Mouse (Mus musculus) spleen, adult 2 months (tissue): ENCODE measurements at regions not wholly inside any gene's neighbourhood (a gene's known extent, or its start where the extent isn't known, plus 50 kb on each side); places are given as distances from the start of the nearest gene placed in this dataset.

ENCODE experiments used
- DNase-seq, 2 experiments: peaks; one replicate each; pipeline versions ENCODE4 v3.0.0 to v3.0.0-alpha.2; 2012 to 2021; ENCODE audit warnings: low spot score in 2 of 2, low read depth in 1 of 2
- H3K27ac ChIP-seq: fragments of 200-500 bp; 2 replicates; pipeline ENCODE4 v1.5.1; 2012; ENCODE audit warnings: low read length, inconsistent platforms; ENCODE audit not compliant: insufficient read depth
- H3K27me3 ChIP-seq: fragments of 200-500 bp; 2 replicates; pipeline ENCODE4 v1.6.1; 2012; ENCODE audit warnings: mild to moderate bottlenecking, moderate library complexity, low read length, inconsistent platforms; ENCODE audit not compliant: control insufficient read depth, insufficient read depth
- H3K36me3 ChIP-seq: fragments of 200-500 bp; 2 replicates; pipeline ENCODE4 v1.6.1; 2012; ENCODE audit warnings: mild to moderate bottlenecking, low read length, inconsistent platforms; ENCODE audit not compliant: control insufficient read depth, insufficient read depth
- H3K4me1 ChIP-seq: fragments of 200-500 bp; 2 replicates; pipeline ENCODE4 v1.6.1; 2011; ENCODE audit warnings: inconsistent platforms; ENCODE audit not compliant: control insufficient read depth, insufficient read depth, insufficient read length
- H3K4me3 ChIP-seq: fragments of 200-500 bp; 2 replicates; pipeline ENCODE4 v1.5.1; 2011; ENCODE audit warnings: mild to moderate bottlenecking, inconsistent platforms; ENCODE audit not compliant: insufficient read depth, insufficient read length; ENCODE audit errors: extremely low read depth
- CTCF ChIP-seq: fragments of 200-500 bp; IDR thresholded peaks from 2 replicates; pipeline ENCODE4 v1.5.1; 2011; ENCODE audit warnings: mild to moderate bottlenecking, inconsistent platforms; ENCODE audit not compliant: insufficient read depth, insufficient read length, insufficient replicate concordance; ENCODE audit errors: extremely low read depth
- POLR2A ChIP-seq: fragments of 200-500 bp; IDR thresholded peaks from 2 replicates; pipeline ENCODE4 v1.6.1; 2011; ENCODE audit warnings: low read depth, low read length, inconsistent platforms
- WGBS: fragments of 180-500 bp; shearing (Covaris S2); methylation state at CpG from one replicate; pipeline ENCODE4 v1.1.7; 2018; 5-methylcytosine and 5-hydroxymethylcytosine counted together

- WGBS, result 44% methylated on average over 4 of the region's 4 CpGs
- no peak for DNase-seq
- Histone ChIP-seq H3K4me1 (no peaks in the 10 kb centered on the region), H3K27ac (no peak overlapping the region), H3K36me3 (no peaks in the 10 kb centered on the region), H3K27me3 (no peaks in the 10 kb centered on the region), H3K4me3 (no peak overlapping the region)
- no peak for TF ChIP-seq POLR2A
- TF ChIP-seq CTCF, result no peak
Measured at GRCm38 (mm10) chr6:147771411-147771810, 275.6 kb upstream of the Far2 start.

- DNase-seq, result no peak
- H3K36me3 ChIP-seq, result no peaks in the 10 kb centered on the region
- 80% methylated on average over 10 of the region's 10 CpGs for WGBS
- no peaks in the 10 kb centered on the region for H3K4me1 ChIP-seq
- no peaks in the 10 kb centered on the region for H3K27me3 ChIP-seq
- H3K27ac ChIP-seq, result no peak overlapping the region
- TF ChIP-seq CTCF (no peak), POLR2A (no peak)
- no peak overlapping the region for H3K4me3 ChIP-seq
Measured at GRCm38 (mm10) chr6:147773904-147774303, 273.2 kb upstream of the Far2 start.

- 84% methylated on average over 6 of the region's 6 CpGs for WGBS
- TF ChIP-seq CTCF (no peak), POLR2A (no peak)
- H3K27ac ChIP-seq, result no peak overlapping the region
Measured at GRCm38 (mm10) chr6:147774626-147775025, 272.4 kb upstream of the Far2 start.

GRCm38 (mm10) chr6:147779466-147779865 is 267.6 kb upstream of the Far2 start:
- no peaks in the 10 kb centered on the region for H3K4me1 ChIP-seq
- WGBS, result 88% methylated on average over 1 of the region's 1 CpGs
- H3K27ac ChIP-seq, result no peak overlapping the region
- no peaks in the 10 kb centered on the region for H3K27me3 ChIP-seq
- no peak for TF ChIP-seq POLR2A
- no peak for TF ChIP-seq CTCF
- DNase-seq, result no peak
- H3K36me3 ChIP-seq, result no peaks in the 10 kb centered on the region
- no peak overlapping the region for H3K4me3 ChIP-seq

More at GRCm38 (mm10) chr6:147774626-147775025, 272.4 kb upstream of the Far2 start:
- H3K4me3 ChIP-seq, result no peak overlapping the region
- no peaks in the 10 kb centered on the region for H3K36me3 ChIP-seq
- no peaks in the 10 kb centered on the region for H3K27me3 ChIP-seq
- no peaks in the 10 kb centered on the region for H3K4me1 ChIP-seq
- DNase-seq, result no peak

GRCm38 (mm10) chr6:147784249-147784648 is 262.8 kb upstream of the Far2 start:
- no peak overlapping the region for H3K27ac ChIP-seq
- WGBS, result 85% methylated on average over 2 of the region's 2 CpGs
- TF ChIP-seq POLR2A (no peak), CTCF (no peak)

GRCm38 (mm10) chr6:147784854-147785253 is 262.2 kb upstream of the Far2 start:
- TF ChIP-seq POLR2A, result no peak
- TF ChIP-seq CTCF, result no peak
- Histone ChIP-seq H3K4me3 (no peak overlapping the region), H3K36me3 (no peaks in the 10 kb centered on the region), H3K4me1 (no peaks in the 10 kb centered on the region), H3K27me3 (no peaks in the 10 kb centered on the region), H3K27ac (no peak overlapping the region)
- DNase-seq, result no peak
- 70% methylated on average over 6 of the region's 6 CpGs for WGBS

More at GRCm38 (mm10) chr6:147784249-147784648, 262.8 kb upstream of the Far2 start:
- no peaks in the 10 kb centered on the region for H3K27me3 ChIP-seq
- H3K4me1 ChIP-seq, result no peaks in the 10 kb centered on the region
- no peaks in the 10 kb centered on the region for H3K36me3 ChIP-seq
- H3K4me3 ChIP-seq, result no peak overlapping the region
- DNase-seq, result no peak

GRCm38 (mm10) chr6:147788095-147788494 is 259.0 kb upstream of the Far2 start:
- Histone ChIP-seq H3K27ac (no peak overlapping the region), H3K27me3 (no peaks in the 10 kb centered on the region), H3K36me3 (no peaks in the 10 kb centered on the region), H3K4me3 (no peak overlapping the region), H3K4me1 (no peaks in the 10 kb centered on the region)
- no peak for TF ChIP-seq CTCF
- no peak for TF ChIP-seq POLR2A
- WGBS, result 72% methylated on average over 2 of the region's 2 CpGs
- no peak for DNase-seq

GRCm38 (mm10) chr6:147789112-147789511 is 257.9 kb upstream of the Far2 start:
- H3K36me3 ChIP-seq, result no peaks in the 10 kb centered on the region
- no peak overlapping the region for H3K4me3 ChIP-seq
- no peak for TF ChIP-seq POLR2A
- TF ChIP-seq CTCF, result no peak
- WGBS, result 74% methylated on average over 6 of the region's 6 CpGs
- H3K4me1 ChIP-seq, result no peaks in the 10 kb centered on the region
- no peak overlapping the region for H3K27ac ChIP-seq
- DNase-seq, result no peak
- H3K27me3 ChIP-seq, result no peaks in the 10 kb centered on the region
